Mouse (Mus musculus): Measurements from ENCODE around the gene Rpl27a.

The Rpl27a gene

GRCm38 (mm10) chr7:109518838-109519696 lies at the start of gene Rpl27a:
Gene Rpl27a (plus strand): TSS chr7:109519147.
- peak; percentile 99 for DNase-seq

- DNase-seq = no peak
Measured at GRCm38 (mm10) chr7:109470700-109471099, 48.2 kb upstream of the Rpl27a start.

DNA sequence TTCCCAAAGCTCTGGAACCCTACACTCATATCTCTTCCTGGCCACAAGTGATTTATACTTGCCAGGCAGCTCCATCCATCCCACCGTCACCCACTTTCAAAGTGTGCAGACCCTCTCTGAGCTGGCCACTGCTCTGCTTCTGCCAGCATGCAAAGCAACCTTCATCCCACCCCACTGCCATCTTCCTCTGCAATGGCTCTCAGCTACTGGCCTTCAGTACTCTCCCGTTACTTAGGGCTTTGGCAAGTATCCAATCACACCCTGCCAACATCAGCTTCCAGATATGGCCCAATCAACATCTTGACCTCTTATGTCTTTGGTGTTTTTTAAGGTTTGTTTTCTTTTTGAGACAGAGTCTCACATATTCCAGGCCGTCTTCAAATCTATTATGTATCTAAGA lies 41.0 kb upstream of the Rpl27a start:
- DNase-seq = no peak

DNA sequence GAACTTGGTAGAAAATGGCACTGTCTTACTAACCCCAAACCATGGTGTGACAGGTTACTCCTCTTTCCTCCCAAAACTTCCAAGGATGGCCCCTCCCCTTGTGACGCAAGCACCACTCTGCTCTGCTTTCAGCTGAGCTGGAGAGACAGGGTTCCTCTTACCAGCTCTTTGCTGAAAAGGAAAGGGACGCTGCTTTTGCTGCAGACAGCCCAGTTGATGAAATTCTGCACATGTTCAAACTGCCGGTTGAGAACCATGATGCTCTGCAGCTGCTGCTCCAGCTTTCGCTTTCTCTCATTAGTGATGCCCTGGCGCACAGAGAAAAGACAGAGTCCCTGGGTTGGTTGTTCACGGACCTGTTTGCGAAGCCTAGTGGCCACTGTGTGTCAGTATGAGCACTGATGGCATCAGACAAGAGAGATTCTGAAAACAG lies 38.2 kb upstream of the Rpl27a start:
- peak; percentile 59 to 67 for DNase-seq

- no peak for DNase-seq
Measured at GRCm38 (mm10) chr7:109484221-109484620, 34.7 kb upstream of the Rpl27a start.

GRCm38 (mm10) chr7:109492616-109493318 lies 26.2 kb upstream of the Rpl27a start:
- no peak for DNase-seq

DNA sequence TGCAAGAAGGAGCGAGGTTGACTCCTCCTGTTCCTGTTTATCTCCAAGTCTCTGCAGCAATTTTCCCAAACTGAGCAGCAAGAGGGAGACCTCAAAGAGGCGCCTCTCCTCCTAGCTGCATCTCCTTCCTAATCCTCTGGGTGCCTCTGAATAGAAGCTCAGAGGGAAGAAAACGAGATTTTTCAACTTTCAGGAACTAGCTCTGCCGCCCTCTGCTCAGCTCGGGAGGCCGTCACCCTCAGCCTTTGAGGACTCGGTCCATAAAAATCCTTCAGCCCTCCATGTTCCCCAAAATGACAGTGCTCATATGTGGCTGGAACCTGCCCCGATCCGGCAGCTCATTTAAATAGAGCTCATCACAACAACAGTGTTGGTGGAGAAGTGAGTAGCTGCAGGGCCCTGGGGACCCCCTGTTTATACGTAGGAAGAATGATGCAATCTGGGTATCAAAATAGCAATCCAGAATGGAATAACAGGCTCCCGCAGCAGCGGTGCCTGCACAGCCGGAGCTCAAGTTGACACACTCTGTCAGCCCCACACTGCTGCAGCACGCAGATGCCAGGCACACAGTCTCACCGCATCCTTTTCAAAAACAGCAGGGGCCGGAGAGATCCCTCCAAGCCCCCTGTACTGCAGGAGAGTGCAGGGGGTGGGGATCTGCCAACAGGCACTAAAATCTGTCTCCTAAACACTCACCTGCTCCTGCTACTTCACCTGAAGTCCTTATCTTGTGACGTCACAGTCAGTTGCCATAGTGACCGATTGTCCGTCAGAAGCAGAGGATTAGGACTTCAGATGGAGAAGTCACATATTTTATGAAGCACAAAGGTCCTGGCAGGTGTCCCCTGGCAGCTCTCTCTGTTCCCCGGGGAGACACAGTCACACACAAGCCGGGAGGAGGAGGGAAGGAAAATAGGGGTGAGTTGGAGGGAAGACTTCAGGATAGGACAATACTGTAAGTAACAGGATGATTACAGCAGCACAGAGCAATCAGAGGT lies 25.3 kb upstream of the Rpl27a start:
- peak in 1 of 2 experiments; percentile 10 for DNase-seq

GRCm38 (mm10) chr7:109497507-109497906 lies 21.4 kb upstream of the Rpl27a start:
- DNase-seq = no peak

GRCm38 (mm10) chr7:109507119-109507518 lies 11.8 kb upstream of the Rpl27a start:
- DNase-seq = peak in 1 of 2 experiments; percentile 18

- no peak for DNase-seq
Measured at GRCm38 (mm10) chr7:109507572-109507971, 11.4 kb upstream of the Rpl27a start.

- DNase-seq = no peak
Measured at GRCm38 (mm10) chr7:109508034-109508433, 10.9 kb upstream of the Rpl27a start, which contains the start of gene Trim66. Gene Trim66 (minus strand): TSS chr7:109508134.

- DNase-seq = no peak
Measured at GRCm38 (mm10) chr7:109510799-109511198, 8.1 kb upstream of the Rpl27a start.

DNA sequence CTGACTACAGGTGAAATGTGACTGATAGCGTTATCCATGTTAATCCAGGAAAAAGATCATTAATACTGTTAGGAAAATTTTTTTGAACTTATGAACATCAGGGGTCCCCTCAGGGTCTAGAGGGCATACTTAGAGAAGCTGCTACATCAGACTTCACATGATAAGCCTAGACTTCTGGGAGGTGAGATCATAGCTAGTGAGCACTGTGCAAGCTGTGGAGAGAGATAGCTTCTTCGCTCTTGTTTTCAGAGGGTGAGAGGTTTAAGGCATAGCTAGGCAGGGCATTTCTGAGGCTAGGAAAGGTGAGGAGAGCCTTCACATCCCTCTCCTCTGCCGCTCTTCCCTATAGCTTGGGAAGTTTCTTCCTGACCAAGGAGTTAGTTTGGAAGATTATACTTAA lies 7.1 kb upstream of the Rpl27a start:
- no peak for DNase-seq

DNA sequence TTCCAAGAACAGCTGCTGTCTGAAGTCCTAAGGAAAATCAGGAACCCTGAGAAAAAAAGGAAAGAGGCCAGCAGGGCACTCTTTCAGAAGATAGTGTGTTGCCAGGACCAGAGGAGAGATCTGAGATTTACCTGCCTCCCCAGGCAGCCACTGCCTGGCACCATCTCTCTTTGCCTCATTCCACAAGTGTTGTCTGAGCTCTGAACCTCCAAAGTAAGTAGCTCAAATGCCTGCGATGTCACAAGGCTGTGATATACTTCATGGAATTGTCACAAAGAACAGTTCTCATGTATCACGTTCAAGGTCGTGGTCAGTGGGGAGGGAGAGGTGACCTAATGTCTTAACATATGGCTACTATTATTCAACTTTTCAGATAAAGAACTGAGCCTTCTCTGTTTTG lies 2.4 kb upstream of the Rpl27a start:
- no peak for DNase-seq

DNA sequence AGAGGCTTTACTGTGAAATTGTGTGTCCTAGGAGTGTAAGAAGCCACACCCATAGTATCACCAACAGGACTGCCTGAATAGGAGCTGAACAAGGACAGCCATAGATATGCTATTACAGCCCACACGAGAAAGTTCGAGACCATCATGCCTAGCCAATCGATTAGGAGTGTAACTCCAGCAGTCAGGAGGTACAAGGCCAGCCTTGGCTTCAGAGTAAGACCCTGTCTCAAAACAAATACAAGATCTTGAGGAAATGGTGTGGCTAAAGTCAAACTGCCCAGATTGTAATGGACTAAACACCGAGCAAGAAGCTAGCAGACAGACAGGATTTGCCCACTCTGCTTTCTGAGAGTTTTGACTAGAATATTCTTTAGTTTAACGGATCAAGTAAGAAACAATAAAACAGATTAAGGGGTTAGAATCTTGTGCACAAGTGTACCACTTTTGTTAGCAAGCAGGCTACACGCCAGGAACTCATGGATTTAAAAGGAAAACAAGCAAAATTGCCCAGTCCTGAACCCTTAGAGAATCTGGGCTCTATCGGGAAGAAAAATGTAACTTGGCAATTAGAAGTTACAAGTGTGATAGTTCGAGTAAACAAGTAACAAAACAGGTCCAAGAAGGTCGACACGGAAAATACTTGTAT lies 788 bp upstream of the Rpl27a start:
- no peak for DNase-seq

DNA sequence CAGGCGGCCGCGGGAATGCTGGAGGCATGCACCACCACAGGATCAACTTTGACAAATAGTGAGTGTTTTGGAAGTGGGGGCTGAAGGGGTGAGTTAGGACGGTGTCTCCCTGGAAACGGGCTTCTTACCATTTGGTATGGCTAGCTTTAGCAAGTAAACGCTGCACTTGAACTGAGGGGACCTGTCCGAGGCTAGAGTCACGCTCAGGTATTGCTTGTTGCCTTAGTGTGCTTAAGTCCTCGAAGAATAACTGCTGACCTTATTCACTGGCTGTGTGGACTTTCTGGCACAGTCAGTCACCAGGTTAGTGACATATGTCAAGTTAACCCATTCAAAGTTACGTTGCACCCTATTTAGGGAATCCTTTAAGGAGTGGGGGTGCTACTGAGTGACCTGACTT lies 989 bp downstream of the Rpl27a start:
- no peak for DNase-seq

- no peak for DNase-seq
Measured at GRCm38 (mm10) chr7:109522084-109522483, 3.1 kb downstream of the Rpl27a start.

GRCm38 (mm10) chr7:109523304-109523703 lies 4.4 kb downstream of the Rpl27a start:
- no peak for DNase-seq

DNA sequence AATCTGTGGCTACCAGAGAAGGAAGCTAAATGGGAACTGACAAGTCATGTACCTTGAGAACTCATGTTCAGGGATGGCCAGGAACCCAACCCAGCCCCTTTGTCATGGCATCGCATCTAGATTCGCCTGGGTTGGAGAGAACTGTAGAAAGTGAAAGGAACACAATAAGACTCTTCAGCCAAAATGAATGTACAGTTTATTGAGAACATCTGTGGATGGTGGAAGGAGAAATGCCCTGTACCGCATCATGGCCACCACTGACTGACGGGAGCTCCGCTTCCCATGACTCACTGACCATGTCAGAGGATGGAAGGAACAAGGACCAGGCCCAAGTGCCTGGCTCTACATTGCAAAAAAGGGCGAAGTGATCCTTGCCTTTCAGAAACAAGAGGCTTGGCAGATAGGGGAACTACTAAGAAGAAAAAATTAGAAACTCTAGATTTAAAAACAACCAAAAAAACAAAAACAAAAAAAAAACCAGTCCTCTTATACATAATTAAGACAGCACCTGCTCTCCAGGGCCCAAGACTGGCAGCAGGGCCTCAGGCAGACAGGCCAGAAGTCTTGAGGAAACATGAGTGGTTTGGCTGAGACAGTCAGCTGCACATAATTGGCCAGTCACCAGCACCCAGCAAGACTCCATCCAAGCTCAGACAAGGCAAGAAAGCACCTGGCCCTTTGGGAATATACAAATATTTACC lies 4.9 kb downstream of the Rpl27a start:
- DNase-seq = no peak

DNA sequence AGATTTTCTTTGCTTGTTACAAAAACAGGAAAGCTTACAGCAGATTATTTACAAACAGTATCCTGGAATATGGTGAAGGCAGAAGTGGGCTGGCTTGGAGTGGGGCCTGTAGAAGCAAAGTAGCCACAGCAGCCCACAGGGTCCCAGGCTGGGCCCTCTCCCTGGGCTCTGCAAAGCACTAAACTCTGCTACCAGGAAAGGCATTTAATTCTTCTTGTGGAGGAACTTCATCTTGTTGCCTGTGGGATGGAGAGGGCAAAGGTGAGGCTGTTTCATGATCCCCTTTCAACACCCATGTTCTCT lies 5.4 kb downstream of the Rpl27a start:
- no peak for DNase-seq

- DNase-seq = no peak
Measured at GRCm38 (mm10) chr7:109524763-109525162, 5.8 kb downstream of the Rpl27a start.
